Mouse (Mus musculus) E14TG2a.4 (cell line): ENCODE measurements around the gene Fam155a.

Experiments used
- CTCF ChIP-seq: conservative IDR thresholded peaks from 2 replicates; pipeline ENCODE4 v1.5.1; 2014; ENCODE audit warnings: low read length
- NANOG ChIP-seq: IDR thresholded peaks from 2 replicates; pipeline ENCODE4 v1.6.1; 2014; ENCODE audit warnings: borderline replicate concordance, low read length, mixed read lengths

DNA sequence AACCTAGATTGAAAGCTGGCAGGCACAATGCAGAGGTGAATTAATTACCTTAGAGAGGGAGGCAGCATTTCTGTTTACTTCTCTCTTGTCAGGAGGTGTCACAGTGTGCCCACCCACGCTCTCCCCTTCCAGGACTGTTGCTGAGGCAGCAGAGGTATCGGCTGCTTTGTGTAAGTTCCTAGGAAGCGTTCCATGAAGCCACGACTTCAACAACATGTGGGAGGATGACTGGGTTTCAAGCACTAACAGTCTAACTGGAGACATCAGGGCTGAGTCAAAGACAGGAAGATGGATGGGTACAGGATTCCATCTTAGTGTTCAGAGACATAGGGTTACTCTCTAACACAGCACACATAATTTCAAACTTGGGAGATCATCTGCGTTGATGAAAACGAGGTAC lies 189.1 kb downstream of the Fam155a start:
- TF ChIP-seq CTCF (no peak), NANOG (no peak)
